Mouse (Mus musculus) urinary bladder, adult 18-20 months (tissue): ENCODE measurements at regions not wholly inside any gene's neighbourhood (a gene's known extent, or its start where the extent isn't known, plus 50 kb on each side); places are given as distances from the start of the nearest gene placed in this dataset.
"Not testable (repeated sequence)": the region's sequence is repeated elsewhere in the genome, so short reads cannot be mapped to it uniquely, and the experiment has no call there.

Source experiments
- DNase-seq, 2 experiments: peaks; one replicate each; pipeline ENCODE4 v3.0.0; 2022; ENCODE audit warnings: low spot score in 2 of 2, mixed read lengths in 2 of 2

GRCm38 (mm10) chr3:31508471-31508870 lies 198.3 kb upstream of the Slc7a14 start:
- DNase-seq = no peak

- DNase-seq = no peak
Measured at GRCm38 (mm10) chr3:31499201-31499968, 189.2 kb upstream of the Slc7a14 start.

- no peak for DNase-seq
Measured at GRCm38 (mm10) chr3:31495287-31495686, 185.1 kb upstream of the Slc7a14 start.

- DNase-seq = no peak
Measured at GRCm38 (mm10) chr3:31494706-31495105, 184.5 kb upstream of the Slc7a14 start.

GRCm38 (mm10) chr3:31491736-31492135 lies 181.6 kb upstream of the Slc7a14 start:
- DNase-seq = not testable (repeated sequence)

- DNase-seq = no peak
Measured at GRCm38 (mm10) chr3:31487596-31487995, 177.4 kb upstream of the Slc7a14 start.

- DNase-seq = no peak
Measured at GRCm38 (mm10) chr3:31481964-31482363, 171.8 kb upstream of the Slc7a14 start.

GRCm38 (mm10) chr3:31467882-31468281 lies 157.7 kb upstream of the Slc7a14 start:
- DNase-seq = no peak

GRCm38 (mm10) chr3:31464260-31464659 lies 154.1 kb upstream of the Slc7a14 start:
- DNase-seq = no peak

- peak in 1 of 2 experiments; percentile 2 for DNase-seq
Measured at GRCm38 (mm10) chr3:31459456-31459855, 149.3 kb upstream of the Slc7a14 start.

GRCm38 (mm10) chr3:31457938-31458337 lies 147.8 kb upstream of the Slc7a14 start:
- no peak for DNase-seq

GRCm38 (mm10) chr3:31455031-31455430 lies 144.9 kb upstream of the Slc7a14 start:
- no peak for DNase-seq

GRCm38 (mm10) chr3:31444861-31445260 lies 134.7 kb upstream of the Slc7a14 start:
- no peak for DNase-seq

- DNase-seq = no peak
Measured at GRCm38 (mm10) chr3:31444311-31444710, 134.1 kb upstream of the Slc7a14 start.

- no peak for DNase-seq
Measured at GRCm38 (mm10) chr3:31443894-31444293, 133.7 kb upstream of the Slc7a14 start.

GRCm38 (mm10) chr3:31440282-31440681 lies 130.1 kb upstream of the Slc7a14 start:
- no peak for DNase-seq

- DNase-seq = no peak
Measured at GRCm38 (mm10) chr3:31437970-31438369, 127.8 kb upstream of the Slc7a14 start.

GRCm38 (mm10) chr3:31435204-31435963 lies 125.2 kb upstream of the Slc7a14 start:
- DNase-seq = no peak

GRCm38 (mm10) chr3:31433201-31433600 lies 123.0 kb upstream of the Slc7a14 start:
- DNase-seq = no peak

GRCm38 (mm10) chr3:31423517-31423916 lies 113.3 kb upstream of the Slc7a14 start:
- no peak for DNase-seq

GRCm38 (mm10) chr3:31408802-31409201 lies 98.6 kb upstream of the Slc7a14 start:
- no peak for DNase-seq

- no peak for DNase-seq
Measured at GRCm38 (mm10) chr3:31405880-31406279, 95.7 kb upstream of the Slc7a14 start.

- no peak for DNase-seq
Measured at GRCm38 (mm10) chr3:31399136-31399535, 89.0 kb upstream of the Slc7a14 start.
